Mouse (Mus musculus) midbrain, embryonic 16.5 days (tissue): Measurements from ENCODE around the gene Nudt2. TPM values are rescaled to one million over a fixed set of nuclear protein-coding genes. Genes with fewer than 3 reads are reported as not detected.

Experiments
- ATAC-seq: fragments of 200-750 bp; cut with Nextera tagmentation; 2 replicates; pipeline ENCODE4 v1.8.0; 2017; ENCODE audit warnings: moderate TSS enrichment
- H3K27ac ChIP-seq: fragments of 300-500 bp; sonication (generic); 2 replicates; pipeline ENCODE4 v1.5.1; 2014; ENCODE audit warnings: mild to moderate bottlenecking, low read length, mixed read lengths
- H3K27me3 ChIP-seq: fragments of 300-500 bp; sonication (generic); 2 replicates; pipeline ENCODE4 v1.6.1; 2014; ENCODE audit warnings: low read depth, low read length, mixed read lengths; ENCODE audit not compliant: control insufficient read depth, insufficient read depth
- H3K36me3 ChIP-seq: fragments of 300-500 bp; sonication (generic); 2 replicates; pipeline ENCODE4 v1.6.1; 2014; ENCODE audit warnings: mild to moderate bottlenecking, low read length, moderate library complexity, mixed read lengths; ENCODE audit not compliant: control insufficient read depth, insufficient read depth
- H3K4me1 ChIP-seq: fragments of 300-500 bp; sonication (generic); 2 replicates; pipeline ENCODE4 v1.6.1; 2014; ENCODE audit warnings: mild to moderate bottlenecking, low read length, mixed read lengths; ENCODE audit not compliant: control insufficient read depth, insufficient read depth
- H3K4me2 ChIP-seq: fragments of 300-500 bp; sonication (generic); 2 replicates; pipeline ENCODE4 v1.6.1; 2014; ENCODE audit warnings: mild to moderate bottlenecking, low read length, mixed read lengths
- H3K4me3 ChIP-seq: fragments of 300-500 bp; sonication (generic); 2 replicates; pipeline ENCODE4 v1.5.1; 2014; ENCODE audit warnings: low read depth, mild to moderate bottlenecking, low read length, moderate library complexity, mixed read lengths
- H3K9ac ChIP-seq: fragments of 300-500 bp; sonication (generic); 2 replicates; pipeline ENCODE4 v1.6.1; 2014; ENCODE audit warnings: low read depth, low read length, mixed read lengths
- H3K9me3 ChIP-seq: fragments of 300-500 bp; sonication (generic); replicated peaks from 2 replicates; pipeline ENCODE4 v1.6.1; 2014; ENCODE audit warnings: mild to moderate bottlenecking, low read length, mixed read lengths; ENCODE audit not compliant: control insufficient read depth, poor library complexity, severe bottlenecking
- WGBS: fragments of 180-500 bp; shearing (Covaris S2); extraction: QIAGEN DNeasy Blood & Tissue Kit; methylation state at CpG from one replicate; pipeline ENCODE4 v1.1.7; 2014; 5-methylcytosine and 5-hydroxymethylcytosine counted together
- polyA plus RNA-seq: library from polyadenylated mRNA; unstranded; fragments of >200 nt; fragmentation: Nextera tagmentation; extraction: Ambion mirVana; gene quantifications from 2 replicates; pipeline ENCODE4 v1.2.1, GENCODE M21; 2015

Nudt2 gene
- polyA plus RNA-seq, 1 experiment from 2014 or later: 80.8 TPM

DNA sequence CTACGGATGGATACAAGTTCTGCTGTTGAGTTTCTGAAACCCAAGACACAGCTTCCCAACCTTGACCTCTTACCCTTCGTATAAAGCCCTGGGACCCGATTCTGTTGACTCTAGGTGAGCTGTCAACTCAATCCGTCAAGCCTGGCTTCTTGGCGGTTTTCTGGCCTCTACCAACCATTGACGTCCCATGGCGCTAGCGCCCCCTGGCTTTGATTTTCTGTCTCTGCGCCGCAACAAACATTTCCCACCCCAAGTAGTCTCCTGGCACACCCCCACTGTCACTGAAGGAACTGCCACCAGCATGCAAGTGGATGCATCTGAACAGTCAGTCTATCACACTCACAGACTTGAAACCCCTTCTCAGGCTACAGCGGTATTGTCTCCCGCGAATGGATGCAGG lies 41.2 kb downstream of the Nudt2 start:
- peak overlapping the region; percentile 84 for H3K4me2 ChIP-seq
- H3K36me3 ChIP-seq: no peaks in the 10 kb centered on the region
- no peaks in the 10 kb centered on the region for H3K9me3 ChIP-seq
- 8% methylated on average over 13 of the region's 13 CpGs for WGBS
- peaks cover 10% of the 10 kb centered on the region for H3K27me3 ChIP-seq
- no peak overlapping the region for H3K4me3 ChIP-seq
- peaks cover 14% of the 10 kb centered on the region; the same call in 1 of the 2 replicates for H3K4me1 ChIP-seq
- no peak overlapping the region for H3K9ac ChIP-seq
- H3K27ac ChIP-seq: no peak overlapping the region
- ATAC-seq: no peak

- Histone ChIP-seq H3K27ac (peak overlapping the region; percentile 62), H3K4me1 (peaks cover 14% of the 10 kb centered on the region; the same call in 1 of the 2 replicates), H3K4me3 (peak overlapping the region; percentile 50), H3K9me3 (no peaks in the 10 kb centered on the region), H3K9ac (peak overlapping the region; percentile 72), H3K4me2 (peak overlapping the region; percentile 84), H3K36me3 (no peaks in the 10 kb centered on the region), H3K27me3 (peaks cover 5% of the 10 kb centered on the region; the same call in 1 of the 2 replicates)
- peak; percentile 65 for ATAC-seq
- WGBS: under 1% methylated on average over 29 of the region's 29 CpGs
Measured at GRCm38 (mm10) chr4:41506906-41507305, 42.0 kb downstream of the Nudt2 start.

DNA sequence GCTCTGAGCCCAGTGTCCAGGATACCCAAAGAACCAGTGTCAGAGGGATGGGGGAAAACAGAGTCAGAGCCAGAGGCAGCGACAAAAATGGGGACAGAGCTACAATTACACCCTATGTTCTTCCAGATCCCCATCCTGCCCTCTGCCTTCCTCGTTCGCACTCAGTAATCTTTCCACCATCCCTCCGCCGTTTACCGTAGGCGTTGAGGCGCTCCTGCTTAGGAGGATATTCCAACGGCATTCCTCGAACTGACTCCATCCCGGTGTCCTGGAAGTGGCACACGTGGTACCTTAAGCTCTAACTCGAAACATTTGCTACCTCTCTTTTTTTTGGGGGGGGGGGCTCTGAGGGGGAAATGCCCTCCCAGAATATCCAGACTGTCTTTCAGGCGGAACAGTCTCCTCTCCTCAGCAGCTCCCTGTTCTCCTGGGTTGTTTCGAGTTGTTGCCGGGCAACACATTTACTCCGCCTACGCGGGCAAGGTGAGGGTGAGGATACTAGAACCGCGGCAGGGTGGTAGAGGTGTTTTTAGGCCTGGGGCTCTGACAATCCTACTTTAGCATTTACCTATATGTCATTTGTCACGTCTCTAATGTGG lies 42.5 kb downstream of the Nudt2 start:
- H3K4me3 ChIP-seq: peak overlapping the region; percentile 50
- H3K4me1 ChIP-seq: peaks cover 13% of the 10 kb centered on the region; the same call in 1 of the 2 replicates
- WGBS: 1% methylated on average over 22 of the region's 22 CpGs
- peak overlapping the region; percentile 62 for H3K27ac ChIP-seq
- H3K4me2 ChIP-seq: peak overlapping the region; percentile 84
- peak overlapping the region; percentile 72 for H3K9ac ChIP-seq
- H3K27me3 ChIP-seq: 0 out of 2 replicates have a peak, but pooled peaks cover under 1% of the 10 kb centered on the region
- peak; percentile 43; the same call in 1 of the 2 replicates for ATAC-seq
- no peaks in the 10 kb centered on the region for H3K9me3 ChIP-seq
- H3K36me3 ChIP-seq: no peaks in the 10 kb centered on the region

- Histone ChIP-seq H3K27me3 (no peaks in the 10 kb centered on the region), H3K9me3 (no peaks in the 10 kb centered on the region), H3K36me3 (no peaks in the 10 kb centered on the region), H3K4me1 (peaks cover 9% of the 10 kb centered on the region), H3K27ac (no peak overlapping the region), H3K4me3 (no peak overlapping the region), H3K9ac (no peak overlapping the region), H3K4me2 (peak overlapping the region; percentile 84; the same call in 1 of the 2 replicates)
- ATAC-seq: no peak
- 41% methylated on average over 7 of the region's 7 CpGs for WGBS
Measured at GRCm38 (mm10) chr4:41507998-41508397, 43.0 kb downstream of the Nudt2 start.

DNA sequence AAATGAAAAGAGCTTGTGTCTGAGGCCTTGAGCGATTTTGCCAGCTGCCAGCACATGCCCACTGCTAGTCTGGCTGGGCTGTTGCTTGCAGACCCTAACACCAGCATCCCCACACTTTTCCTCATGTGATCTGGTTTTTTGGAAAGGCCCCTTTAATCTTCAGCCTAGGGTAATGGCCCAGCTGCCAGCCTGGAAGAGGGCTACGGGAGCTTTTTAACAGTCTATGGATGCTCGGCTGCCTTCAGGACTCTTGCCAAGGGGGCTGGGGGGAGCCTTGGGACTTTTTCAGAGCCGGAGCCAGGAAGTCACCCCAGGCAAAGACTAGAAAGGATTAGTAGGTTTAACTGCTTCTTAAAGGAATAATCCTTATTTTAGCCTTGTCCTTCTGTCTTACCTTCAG lies 48.4 kb downstream of the Nudt2 start:
- no peak overlapping the region for H3K4me3 ChIP-seq
- H3K9me3 ChIP-seq: no peaks in the 10 kb centered on the region
- H3K27me3 ChIP-seq: no peaks in the 10 kb centered on the region
- H3K4me1 ChIP-seq: peaks cover 10% of the 10 kb centered on the region
- peak overlapping the region; percentile 52; the same call in 1 of the 2 replicates for H3K27ac ChIP-seq
- no peaks in the 10 kb centered on the region; the same call in 1 of the 2 replicates for H3K36me3 ChIP-seq
- H3K4me2 ChIP-seq: peak overlapping the region; percentile 19; the same call in 1 of the 2 replicates
- 0 out of 2 replicates have a peak overlapping the region, but pooled peaks have one; percentile 48 for H3K9ac ChIP-seq
- WGBS: 16% methylated on average over 4 of the region's 4 CpGs
- no peak for ATAC-seq

DNA sequence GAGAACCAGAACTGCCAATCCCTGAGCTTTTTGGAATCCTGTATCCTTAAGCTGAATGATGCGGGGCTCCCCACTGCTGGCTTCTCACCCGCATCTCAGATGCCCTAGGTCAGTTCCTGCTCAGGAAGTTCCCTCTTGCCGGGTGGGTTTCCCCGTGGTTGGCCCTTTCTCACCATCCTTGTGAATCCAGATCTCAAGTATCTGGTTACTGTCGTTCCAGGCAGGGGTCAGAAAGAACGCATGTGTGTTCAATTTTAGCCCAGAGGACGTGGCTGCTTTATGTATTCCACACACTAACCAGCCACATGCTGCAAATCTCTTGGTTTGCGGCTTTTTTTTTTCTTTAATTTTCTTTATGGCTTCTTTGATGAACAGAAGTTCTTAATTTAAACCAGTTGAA lies 48.8 kb downstream of the Nudt2 start:
- Histone ChIP-seq H3K4me3 (no peak overlapping the region), H3K27ac (peak overlapping the region; percentile 52; the same call in 1 of the 2 replicates), H3K4me2 (peak overlapping the region; percentile 19; the same call in 1 of the 2 replicates), H3K36me3 (no peaks in the 10 kb centered on the region; the same call in 1 of the 2 replicates), H3K4me1 (peaks cover 10% of the 10 kb centered on the region), H3K9ac (peak overlapping the region; percentile 48; the same call in 1 of the 2 replicates), H3K27me3 (no peaks in the 10 kb centered on the region), H3K9me3 (no peaks in the 10 kb centered on the region)
- ATAC-seq: no peak
- WGBS: 14% methylated on average over 8 of the region's 8 CpGs

DNA sequence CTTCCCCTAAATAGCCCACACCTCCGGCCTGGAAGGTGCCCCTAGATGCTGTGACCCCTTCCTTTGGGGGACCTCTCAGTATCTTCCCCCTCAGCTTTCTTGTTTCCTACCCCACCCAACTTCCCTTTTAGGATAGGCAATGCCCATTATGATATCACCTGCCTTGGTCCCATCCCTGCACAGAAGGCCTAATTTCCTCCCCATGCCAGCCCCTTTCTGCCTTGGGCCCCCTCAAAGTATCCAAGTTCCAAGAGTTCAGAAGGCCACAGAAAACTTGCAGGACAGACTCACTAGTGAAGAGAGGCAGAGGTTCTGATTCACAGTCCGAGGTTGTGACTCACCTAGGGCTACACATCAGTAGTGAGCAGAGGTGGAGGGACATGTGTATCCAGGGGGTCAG lies 52.3 kb downstream of the Nudt2 start, which contains the start of gene 1110017D15Rik:
TSS of gene 1110017D15Rik (minus strand) at position 101 of the 400 bp plus-strand sequence.
- no peak for ATAC-seq

DNA sequence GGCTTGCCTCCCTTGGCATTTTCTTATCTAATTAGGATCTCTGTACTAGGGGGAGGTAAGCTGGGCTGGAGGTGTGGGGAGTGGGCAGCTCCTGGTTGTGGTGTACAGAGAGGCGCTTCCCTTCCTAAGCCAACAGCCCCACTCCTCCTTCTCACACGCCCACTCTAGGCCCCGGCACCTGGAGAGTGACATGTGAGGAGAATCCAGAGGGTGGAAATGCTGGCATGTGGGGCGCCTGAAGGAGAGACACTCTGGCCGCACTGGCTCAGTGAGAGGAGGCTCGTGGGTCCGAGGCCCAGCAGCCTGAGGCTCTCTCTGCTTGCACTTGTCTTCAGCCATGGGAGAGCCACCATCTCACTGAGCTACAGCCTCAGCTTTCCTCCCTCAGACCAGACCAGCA lies 53.4 kb downstream of the Nudt2 start:
- Histone ChIP-seq H3K36me3 (peaks cover 18% of the 10 kb centered on the region), H3K27me3 (no peaks in the 10 kb centered on the region), H3K9ac (no peak overlapping the region), H3K27ac (no peak overlapping the region), H3K4me1 (peaks cover 6% of the 10 kb centered on the region), H3K4me2 (no peak overlapping the region), H3K9me3 (no peaks in the 10 kb centered on the region), H3K4me3 (no peak overlapping the region)
- 81% methylated on average over 7 of the region's 7 CpGs for WGBS
- no peak for ATAC-seq

More for the DNA sequence above, 52.3 kb downstream of the Nudt2 start, which contains the start of gene 1110017D15Rik:
- no peaks in the 10 kb centered on the region for H3K27me3 ChIP-seq
- WGBS: 96% methylated on average over 2 of the region's 2 CpGs
- H3K36me3 ChIP-seq: peaks cover 18% of the 10 kb centered on the region
- H3K9me3 ChIP-seq: no peaks in the 10 kb centered on the region
- H3K9ac ChIP-seq: no peak within 1 kb of the TSS
- H3K4me2 ChIP-seq: no peak within 1 kb of the TSS
- H3K4me1 ChIP-seq: peaks cover 10% of the 10 kb centered on the region
- H3K4me3 ChIP-seq: no peak within 1 kb of the TSS
- H3K27ac ChIP-seq: no peak within 1 kb of the TSS

DNA sequence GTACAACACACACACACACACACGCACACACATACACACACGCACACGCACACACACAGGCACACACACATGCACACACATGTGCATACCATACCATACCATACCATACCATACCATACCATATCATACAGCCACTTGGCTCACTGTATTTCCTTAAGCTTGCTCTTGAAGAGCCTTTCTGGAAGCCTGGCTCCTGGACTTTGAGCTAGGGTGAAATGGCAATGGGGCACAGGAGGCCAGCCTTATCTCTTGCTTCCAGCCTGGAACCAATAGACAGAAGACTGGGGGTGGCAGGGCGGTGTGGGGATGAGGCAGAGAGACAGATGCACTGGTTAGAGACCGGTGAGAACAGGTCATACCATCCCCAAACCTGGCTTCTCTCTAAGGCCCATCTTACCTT lies 54.2 kb downstream of the Nudt2 start:
- Histone ChIP-seq H3K27me3 (no peaks in the 10 kb centered on the region), H3K4me3 (no peak overlapping the region), H3K4me2 (no peak overlapping the region), H3K27ac (no peak overlapping the region), H3K9ac (no peak overlapping the region), H3K9me3 (no peaks in the 10 kb centered on the region), H3K4me1 (no peaks in the 10 kb centered on the region; the same call in 1 of the 2 replicates), H3K36me3 (peaks cover 18% of the 10 kb centered on the region)
- 96% methylated on average over 5 of the region's 5 CpGs for WGBS
- no peak for ATAC-seq
